Mouse (Mus musculus): ENCODE data around the gene Dscam.

The Dscam gene

GRCm38 (mm10) chr16:97016244-97016850 is 154.2 kb downstream of the Dscam start:
- peak in 1 of 2 experiments; percentile 18 for DNase-seq

- no peak for DNase-seq
These were observed 156.2 kb downstream of the Dscam start for GRCm38 (mm10) chr16:97014343-97014742.

GRCm38 (mm10) chr16:97009116-97010055 is 161.2 kb downstream of the Dscam start:
- DNase-seq, result no peak

GRCm38 (mm10) chr16:97007892-97008527 is 162.5 kb downstream of the Dscam start:
- DNase-seq, result no peak

DNA sequence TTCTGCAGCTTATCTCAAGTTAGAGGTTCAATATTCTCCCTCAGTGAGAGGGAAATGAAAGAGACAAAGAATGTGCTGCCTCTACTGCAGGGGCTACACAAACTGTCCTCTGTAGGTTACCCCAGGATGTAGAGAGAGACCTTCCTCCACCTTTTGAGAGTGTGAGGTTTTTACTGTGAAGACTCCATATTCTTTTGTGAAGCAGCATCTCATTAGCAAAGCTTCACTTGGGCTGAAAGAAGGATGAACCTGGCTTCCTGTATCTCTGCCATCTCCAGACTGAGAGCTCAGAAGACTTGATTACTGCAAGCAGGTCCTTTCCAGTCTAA is 163.7 kb downstream of the Dscam start:
- no peak for DNase-seq

DNA sequence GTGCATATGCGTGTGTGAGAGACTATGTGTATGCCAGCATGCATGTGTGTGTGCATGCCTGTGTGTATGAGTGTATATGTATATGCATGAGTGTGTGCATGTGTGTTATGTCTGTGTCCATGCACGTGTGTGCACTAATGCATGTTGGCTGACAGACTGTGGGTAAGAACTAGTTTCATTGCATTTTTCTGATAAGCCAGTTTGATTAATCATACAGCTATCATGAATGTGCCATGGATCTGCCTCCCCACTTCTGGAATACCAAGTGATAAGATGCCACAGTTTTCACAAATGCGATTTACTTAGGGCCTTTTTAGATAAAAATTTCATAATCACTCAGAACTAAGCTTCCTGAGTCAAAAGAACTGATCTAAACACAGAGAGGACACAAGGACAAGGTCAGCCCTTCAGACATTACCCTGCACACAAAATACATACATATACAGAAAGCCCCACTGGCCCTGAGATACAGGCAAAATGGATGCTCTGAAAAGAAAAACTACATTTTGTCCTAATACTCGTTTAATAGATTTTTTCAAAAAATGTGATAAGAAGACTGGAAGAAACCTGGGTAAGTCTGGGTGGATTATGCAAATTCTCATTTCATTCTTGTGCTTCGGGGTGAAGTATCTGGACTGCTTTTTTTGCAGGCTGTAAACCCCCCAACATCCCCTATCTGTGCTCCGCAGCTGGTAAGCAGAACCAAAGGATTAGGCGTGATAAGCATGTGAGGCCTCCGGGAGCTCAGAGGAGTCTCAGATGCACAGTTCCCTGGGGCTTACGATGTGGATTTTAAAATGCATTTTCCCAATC is 164.3 kb downstream of the Dscam start:
- no peak for DNase-seq

- no peak for DNase-seq
These were observed 166.6 kb downstream of the Dscam start for GRCm38 (mm10) chr16:97003965-97004364.

GRCm38 (mm10) chr16:97002837-97003236 is 167.7 kb downstream of the Dscam start:
- no peak for DNase-seq

GRCm38 (mm10) chr16:97002189-97002588 is 168.4 kb downstream of the Dscam start:
- DNase-seq, result peak in 1 of 2 experiments; percentile 17

DNA sequence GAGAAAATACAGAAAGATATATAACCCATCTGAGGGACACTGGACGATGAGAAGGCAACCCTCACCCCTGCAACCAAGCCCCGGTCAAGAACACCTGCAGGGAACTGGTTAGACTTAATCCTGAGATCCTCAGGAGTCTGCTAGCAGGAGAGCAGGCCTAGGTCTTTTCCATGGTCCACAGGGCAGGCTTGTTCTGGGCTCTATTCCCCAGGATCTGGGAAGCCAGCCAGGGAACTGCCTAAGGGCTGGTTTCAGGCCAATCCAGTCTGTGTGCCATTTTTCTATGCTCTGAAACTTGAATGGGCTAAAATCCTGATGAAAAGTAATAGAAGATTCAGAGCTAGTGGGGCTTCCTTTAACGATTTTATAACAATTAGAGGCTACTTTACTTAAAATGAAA is 173.7 kb downstream of the Dscam start:
- peak; percentile 89 to 96 for DNase-seq

- DNase-seq, result no peak
These were observed 174.7 kb downstream of the Dscam start for GRCm38 (mm10) chr16:96995858-96996257.

- DNase-seq, result no peak
These were observed 183.2 kb downstream of the Dscam start for GRCm38 (mm10) chr16:96987396-96987795.

GRCm38 (mm10) chr16:96973300-96973699 is 197.3 kb downstream of the Dscam start:
- DNase-seq, result no peak

DNA sequence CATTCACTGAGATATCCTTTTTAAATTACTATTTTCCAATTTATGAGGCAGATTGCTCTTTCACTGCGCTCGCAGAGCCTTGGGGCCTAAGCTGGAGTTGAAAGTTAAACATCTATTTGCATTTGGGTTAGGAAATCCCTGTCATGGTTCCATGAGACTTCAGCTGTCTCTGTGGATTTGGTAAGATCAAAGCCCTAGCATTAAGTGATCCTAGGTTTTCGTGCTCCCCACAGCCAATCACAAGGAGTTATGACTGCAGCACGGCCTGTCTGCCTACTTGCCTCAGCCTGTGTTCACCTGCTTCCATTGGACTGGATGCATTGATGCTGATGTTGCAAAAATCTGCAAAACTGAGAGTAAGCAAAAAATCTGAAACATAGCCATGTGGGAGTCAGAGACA is 198.8 kb downstream of the Dscam start:
- DNase-seq, result no peak

DNA sequence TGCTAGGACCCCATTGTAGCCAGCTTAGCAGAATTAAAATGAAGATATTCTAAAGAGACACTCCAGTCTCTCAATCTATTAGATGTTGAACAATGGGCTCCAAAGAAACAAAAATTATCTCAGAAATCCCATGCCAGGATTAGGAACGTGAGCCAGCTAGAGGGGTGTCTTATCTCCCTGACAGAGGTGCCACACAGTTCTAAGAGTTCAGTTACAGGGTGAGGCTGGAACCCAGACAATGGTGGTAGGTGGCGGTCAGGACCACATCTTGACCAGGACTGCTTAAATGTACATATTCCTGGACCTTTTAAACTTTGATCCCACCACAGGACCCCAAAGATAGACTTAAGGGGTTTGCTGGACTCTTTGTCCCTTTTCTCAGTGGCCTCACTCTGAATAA is 200.1 kb downstream of the Dscam start:
- no peak for DNase-seq

- DNase-seq, result no peak
These were observed 200.9 kb downstream of the Dscam start for GRCm38 (mm10) chr16:96969643-96970042.

DNA sequence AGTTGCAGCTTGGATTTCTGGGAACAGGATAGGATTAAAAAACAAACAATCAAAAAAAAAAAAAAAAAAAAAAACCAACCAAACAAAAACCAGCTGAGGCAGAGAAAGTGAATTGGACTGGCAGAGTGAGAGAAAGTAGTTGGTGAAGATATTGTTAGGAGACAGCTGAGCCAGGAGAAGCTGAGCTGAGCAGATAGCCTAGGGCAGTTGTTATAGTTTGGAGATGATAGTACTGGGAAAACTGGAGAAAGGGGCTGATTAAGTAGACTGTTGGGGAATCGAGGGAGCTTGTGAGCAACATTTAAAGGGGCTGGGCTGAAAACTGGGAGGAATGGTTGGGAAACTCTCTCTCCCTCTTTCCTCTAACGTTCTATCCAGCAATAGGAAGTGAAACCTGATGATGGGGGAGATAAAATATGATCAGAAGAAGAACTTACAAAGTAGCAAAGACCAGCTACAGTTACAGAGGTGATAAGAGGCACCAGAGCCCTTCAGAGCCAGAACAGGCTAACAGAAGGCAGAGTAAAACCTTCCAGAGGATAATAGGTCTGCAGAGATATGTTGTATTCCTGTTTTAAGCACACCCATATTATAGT is 201.6 kb downstream of the Dscam start:
- no peak for DNase-seq

DNA sequence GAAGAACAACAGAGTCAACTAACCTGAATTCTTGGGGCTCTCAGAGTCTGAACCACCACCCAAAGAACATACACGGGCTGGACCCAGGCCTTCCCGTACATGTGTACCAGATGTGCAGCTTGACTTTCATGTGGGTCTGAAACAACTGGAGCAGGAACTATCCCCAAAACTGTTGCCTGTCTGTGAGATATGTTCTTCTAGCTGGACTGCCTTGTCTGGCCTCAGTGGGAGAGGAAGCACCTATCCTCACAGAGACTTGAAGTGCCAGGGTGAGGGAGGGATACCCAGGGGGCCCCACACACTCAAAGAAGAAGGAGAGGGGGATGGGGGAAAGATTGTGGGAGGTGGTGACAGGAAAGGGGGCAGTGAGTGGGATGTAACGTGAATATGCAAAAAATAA is 210.9 kb downstream of the Dscam start:
- DNase-seq, result no peak

DNA sequence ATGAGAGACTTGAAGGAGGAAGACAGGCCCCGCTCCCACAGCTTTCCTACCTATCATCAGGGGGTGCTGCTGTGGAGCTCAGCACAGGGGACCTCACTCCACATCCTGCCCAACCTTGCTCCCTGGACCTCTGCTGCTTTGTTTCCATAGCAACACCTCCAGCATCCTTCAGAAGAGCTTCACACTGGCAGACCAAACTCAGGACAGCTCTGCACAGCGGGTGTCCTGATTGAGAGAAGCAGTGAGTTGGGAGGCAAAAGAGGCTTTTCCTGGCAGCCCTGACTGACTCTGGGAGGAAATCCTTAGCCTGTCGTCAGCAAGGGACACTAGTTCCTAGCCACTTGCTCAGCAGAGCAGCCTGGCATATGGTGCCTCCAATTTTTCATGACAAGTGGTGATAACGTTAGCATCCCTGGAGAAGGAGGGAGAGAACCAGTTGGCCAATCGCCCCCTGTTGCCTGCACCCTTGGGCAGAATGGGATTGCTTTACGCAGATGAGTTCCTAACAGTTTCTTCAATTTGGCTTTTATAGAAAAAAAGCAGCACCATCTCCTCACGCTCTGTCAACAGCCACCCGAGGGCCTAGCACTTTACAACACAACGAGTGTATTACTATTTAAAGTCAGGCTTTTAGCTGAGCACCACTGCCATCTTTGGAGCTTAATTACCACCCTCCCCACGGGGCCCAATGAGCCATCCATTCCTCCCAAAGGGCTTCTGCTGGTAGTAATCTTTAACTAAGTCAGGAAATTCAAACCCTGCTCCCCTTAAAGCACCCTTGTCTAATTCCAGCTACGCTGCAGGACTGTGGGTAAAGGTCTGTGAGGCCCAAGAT is 224.9 kb downstream of the Dscam start:
- DNase-seq, result peak; percentile 56 to 75

- DNase-seq, result no peak
These were observed 226.9 kb downstream of the Dscam start for GRCm38 (mm10) chr16:96943648-96944047.

DNA sequence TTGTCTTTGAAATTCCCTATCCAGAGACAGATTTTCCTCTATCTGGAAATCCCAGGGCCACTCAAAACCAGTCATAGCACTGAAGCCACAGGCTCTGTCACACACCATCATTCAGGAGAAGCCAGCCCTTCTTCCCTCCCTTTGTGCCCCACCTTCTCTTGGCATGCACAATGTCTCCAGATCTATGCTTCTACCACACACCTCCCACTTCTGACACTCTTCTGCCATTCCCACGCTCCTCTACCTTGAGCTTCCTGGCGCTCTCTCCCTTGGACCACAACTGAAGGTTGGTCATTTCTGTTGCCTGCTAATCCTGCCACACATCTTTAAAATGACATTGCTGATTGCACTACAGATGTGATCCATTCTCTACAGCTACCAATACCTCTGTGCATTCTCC is 235.8 kb downstream of the Dscam start:
- no peak for DNase-seq

- no peak for DNase-seq
These were observed 238.3 kb downstream of the Dscam start for GRCm38 (mm10) chr16:96932211-96932610.
